Mouse (Mus musculus) limb, embryonic 14.5 days (tissue): ENCODE results near the gene Hoxc8. TPM values are rescaled to one million over a fixed set of nuclear protein-coding genes. Genes with fewer than 3 reads are reported as not detected.
A peak's percentile ranks its signal among the peaks of the same experiment; 100 is the strongest.

Source experiments
- ATAC-seq: fragments of 200-750 bp; cut with Nextera tagmentation; 2 replicates; pipeline ENCODE4 v1.8.0; 2017; ENCODE audit warnings: low read depth, moderate number of reproducible peaks, moderate TSS enrichment; ENCODE audit not compliant: low FRiP score
- DNase-seq: peaks from one replicate; pipeline ENCODE4 v3.0.0-alpha.2; 2015; ENCODE audit warnings: low spot score
- H3K27ac ChIP-seq: fragments of 300-500 bp; sonication (generic); replicated peaks from 2 replicates; pipeline ENCODE4 v1.5.1; 2014; ENCODE audit warnings: low read depth, mild to moderate bottlenecking, low read length, moderate library complexity, mixed read lengths
- H3K27me3 ChIP-seq: fragments of 300-500 bp; sonication (generic); 2 replicates; pipeline ENCODE4 v1.6.1; 2014; ENCODE audit warnings: low read length, mixed read lengths; ENCODE audit not compliant: control insufficient read depth, insufficient read depth
- H3K36me3 ChIP-seq: fragments of 300-500 bp; sonication (generic); 2 replicates; pipeline ENCODE4 v1.6.1; 2014; ENCODE audit warnings: mild to moderate bottlenecking, low read length, moderate library complexity, mixed read lengths; ENCODE audit not compliant: control insufficient read depth, insufficient read depth
- H3K4me1 ChIP-seq: fragments of 300-500 bp; sonication (generic); 2 replicates; pipeline ENCODE4 v1.6.1; 2014; ENCODE audit warnings: antibody characterized with exemption, low read length, mixed read lengths; ENCODE audit not compliant: control insufficient read depth, insufficient read depth
- H3K4me2 ChIP-seq: fragments of 300-500 bp; sonication (generic); replicated peaks from 2 replicates; pipeline ENCODE4 v1.6.1; 2014; ENCODE audit warnings: low read depth, mild to moderate bottlenecking, low read length, moderate library complexity; ENCODE audit not compliant: severe bottlenecking
- H3K4me3 ChIP-seq: fragments of 300-500 bp; sonication (generic); replicated peaks from 2 replicates; pipeline ENCODE4 v1.5.1; 2014; ENCODE audit warnings: low read length
- H3K9ac ChIP-seq: fragments of 300-500 bp; sonication (generic); 2 replicates; pipeline ENCODE4 v1.6.1; 2014; ENCODE audit warnings: mild to moderate bottlenecking, low read depth, low read length, moderate library complexity; ENCODE audit not compliant: severe bottlenecking
- H3K9me3 ChIP-seq: fragments of 300-500 bp; sonication (generic); 2 replicates; pipeline ENCODE4 v1.6.1; 2016; ENCODE audit warnings: low read length; ENCODE audit not compliant: control insufficient read depth
- POLR2A ChIP-seq: fragments of 200-500 bp; IDR thresholded peaks from 2 replicates; pipeline ENCODE4 v1.8.0; 2012; ENCODE audit warnings: inconsistent platforms, mild to moderate bottlenecking, moderate library complexity, borderline replicate concordance; ENCODE audit not compliant: insufficient read depth, insufficient read length; ENCODE audit errors: extremely low read depth
- WGBS: fragments of 180-500 bp; shearing (Covaris S2); extraction: QIAGEN DNeasy Blood & Tissue Kit; methylation state at CpG from one replicate; pipeline ENCODE4 v1.1.7; 2014; 5-methylcytosine and 5-hydroxymethylcytosine counted together
- polyA plus RNA-seq, 2 experiments: library from polyadenylated mRNA; depleted of rRNA in 1 of 2; stranded (reverse) in 1 of 2; unstranded in 1 of 2; fragments of >200 nt; fragmentation: Nextera tagmentation in 1 of 2; extraction: Ambion mirVana in 1 of 2; gene quantifications; 2 replicates each; pipeline versions ENCODE4 v1.2.1 to v1.2.3; 2012 to 2014

Gene Hoxc8
- polyA plus RNA-seq, 2 experiments: 1.9 to 3.9 TPM

GRCm38 (mm10) chr15:102970740-102971139 lies 19.7 kb upstream of the Hoxc8 start:
- Histone ChIP-seq H3K9me3 (no peaks in the 10 kb centered on the region), H3K4me2 (0 out of 2 replicates have a peak overlapping the region, but pooled peaks have one; percentile 15), H3K4me3 (no peak overlapping the region), H3K36me3 (no peaks in the 10 kb centered on the region), H3K9ac (no peak overlapping the region), H3K27me3 (peaks cover 93% of the 10 kb centered on the region), H3K4me1 (no peaks in the 10 kb centered on the region), H3K27ac (no peak overlapping the region)
- no peak for DNase-seq
- WGBS: 3% methylated on average over 12 of the region's 12 CpGs
- no peak for TF ChIP-seq POLR2A
- ATAC-seq: no peak

GRCm38 (mm10) chr15:102972254-102972653 lies 18.2 kb upstream of the Hoxc8 start:
- no peaks in the 10 kb centered on the region for H3K9me3 ChIP-seq
- H3K4me1 ChIP-seq: peaks cover 5% of the 10 kb centered on the region; the same call in 1 of the 2 replicates
- H3K36me3 ChIP-seq: no peaks in the 10 kb centered on the region
- no peak for ATAC-seq
- peak overlapping the region; percentile 34 for H3K4me2 ChIP-seq
- H3K27ac ChIP-seq: no peak overlapping the region
- H3K27me3 ChIP-seq: peaks cover 91% of the 10 kb centered on the region
- H3K9ac ChIP-seq: no peak overlapping the region
- DNase-seq: no peak
- H3K4me3 ChIP-seq: peak overlapping the region; percentile 25
- 4% methylated on average over 20 of the region's 21 CpGs for WGBS
- no peak for TF ChIP-seq POLR2A

GRCm38 (mm10) chr15:102972753-102973152 lies 17.7 kb upstream of the Hoxc8 start:
- H3K4me3 ChIP-seq: peak overlapping the region; percentile 25; the same call in 1 of the 2 replicates
- DNase-seq (no peak), ATAC-seq (no peak)
- H3K27me3 ChIP-seq: peaks cover 91% of the 10 kb centered on the region
- H3K9me3 ChIP-seq: no peaks in the 10 kb centered on the region
- H3K27ac ChIP-seq: no peak overlapping the region
- no peaks in the 10 kb centered on the region for H3K36me3 ChIP-seq
- 5% methylated on average over 6 of the region's 6 CpGs for WGBS
- H3K4me1 ChIP-seq: peaks cover 5% of the 10 kb centered on the region; the same call in 1 of the 2 replicates
- TF ChIP-seq POLR2A: no peak
- H3K4me2 ChIP-seq: peak overlapping the region; percentile 34
- no peak overlapping the region for H3K9ac ChIP-seq

GRCm38 (mm10) chr15:102975034-102975433 lies 15.4 kb upstream of the Hoxc8 start:
- no peak overlapping the region for H3K27ac ChIP-seq

GRCm38 (mm10) chr15:102975688-102976111 lies 14.7 kb upstream of the Hoxc8 start:
- no peaks in the 10 kb centered on the region for H3K36me3 ChIP-seq
- peak overlapping the region; percentile 26 for H3K4me3 ChIP-seq
- no peak overlapping the region for H3K27ac ChIP-seq
- 1% methylated on average over 21 of the region's 21 CpGs for whole genome bisulfite sequencing
- H3K4me1 ChIP-seq: peaks cover 5% of the 10 kb centered on the region; the same call in 1 of the 2 replicates
- no peak for DNase-seq
- peak overlapping the region; percentile 43 for H3K4me2 ChIP-seq
- no peak for TF ChIP-seq POLR2A
- H3K9ac ChIP-seq: peak overlapping the region; percentile 46; the same call in 1 of the 2 replicates
- no peaks in the 10 kb centered on the region for H3K9me3 ChIP-seq
- ATAC-seq: no peak
- H3K27me3 ChIP-seq: peaks cover 95% of the 10 kb centered on the region

More at GRCm38 (mm10) chr15:102975034-102975433, 15.4 kb upstream of the Hoxc8 start:
- H3K4me1 ChIP-seq: peaks cover 5% of the 10 kb centered on the region; the same call in 1 of the 2 replicates
- TF ChIP-seq POLR2A: no peak
- DNase-seq (no peak), ATAC-seq (no peak)
- 9% methylated on average over 7 of the region's 7 CpGs for WGBS
- no peaks in the 10 kb centered on the region for H3K9me3 ChIP-seq
- peaks cover 95% of the 10 kb centered on the region for H3K27me3 ChIP-seq
- peak overlapping the region; percentile 43 for H3K4me2 ChIP-seq
- no peaks in the 10 kb centered on the region for H3K36me3 ChIP-seq
- H3K4me3 ChIP-seq: peak overlapping the region; percentile 26
- no peak overlapping the region for H3K9ac ChIP-seq
